Mouse (Mus musculus): ENCODE measurements around the gene Fam32a.
A peak's percentile ranks its signal among the peaks of the same experiment; 100 is the strongest.

Fam32a gene

DNA sequence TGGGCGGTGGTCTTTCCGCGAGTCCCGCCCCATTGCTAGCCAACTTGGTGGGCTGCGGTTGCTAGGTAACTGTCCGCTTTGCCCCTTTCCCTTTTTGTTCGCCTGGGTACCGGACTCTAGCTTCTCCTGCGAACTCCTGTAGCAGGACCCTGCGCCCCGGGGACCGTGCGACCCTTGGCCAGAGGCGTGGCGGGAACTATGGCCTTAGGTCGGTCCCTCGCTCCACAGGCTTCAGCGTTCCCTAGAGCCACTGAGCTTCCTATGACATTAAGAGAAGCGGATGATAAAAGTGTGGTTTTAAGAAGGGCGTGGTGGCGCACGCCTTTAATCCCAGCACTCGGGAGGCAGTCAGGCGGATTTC lies 20.9 kb downstream of the Fam32a start:
- DNase-seq (ENCODE audit: low spot score), result no peak

DNA sequence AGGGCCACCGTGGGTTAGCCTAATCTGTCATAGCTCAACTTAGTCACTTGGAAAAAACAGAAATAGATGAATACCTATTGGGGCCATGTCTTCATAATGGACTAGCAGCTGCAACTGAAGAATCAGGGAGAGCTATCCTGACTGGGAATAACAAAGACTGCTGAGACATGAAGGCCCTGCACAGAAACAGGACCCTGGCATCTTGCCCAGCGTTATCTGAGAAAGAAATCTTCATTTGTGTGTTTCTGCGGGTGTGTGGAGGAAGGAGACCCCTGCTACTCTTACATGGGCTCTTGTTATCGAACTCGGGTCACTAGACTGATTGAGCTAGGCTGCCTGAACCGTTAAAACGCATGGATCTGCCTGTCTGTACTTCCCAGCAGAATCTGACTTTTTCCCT lies 21.4 kb downstream of the Fam32a start:
- no peak for DNase-seq (ENCODE audit: low spot score)

DNA sequence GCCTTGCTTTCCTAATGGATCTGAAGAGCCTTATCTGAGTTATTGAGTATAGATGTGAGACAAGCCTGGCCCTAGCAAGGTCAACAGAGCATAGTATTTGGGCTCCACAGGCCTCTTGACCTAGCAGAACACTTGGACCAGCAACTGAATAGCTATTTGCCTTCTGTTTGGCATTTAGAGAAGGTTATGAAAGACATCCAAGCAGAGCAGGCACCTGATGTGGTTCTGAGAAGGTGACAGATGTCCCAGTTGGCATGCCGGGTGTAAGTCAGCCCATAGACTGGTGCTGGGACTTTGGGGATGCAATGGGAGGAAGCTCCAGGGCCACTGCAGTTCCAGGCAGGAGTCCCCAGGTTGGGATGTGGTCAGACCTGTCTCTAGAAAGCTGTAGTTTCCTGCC lies 22.7 kb downstream of the Fam32a start:
- no peak for DNase-seq (ENCODE audit: low spot score)

DNA sequence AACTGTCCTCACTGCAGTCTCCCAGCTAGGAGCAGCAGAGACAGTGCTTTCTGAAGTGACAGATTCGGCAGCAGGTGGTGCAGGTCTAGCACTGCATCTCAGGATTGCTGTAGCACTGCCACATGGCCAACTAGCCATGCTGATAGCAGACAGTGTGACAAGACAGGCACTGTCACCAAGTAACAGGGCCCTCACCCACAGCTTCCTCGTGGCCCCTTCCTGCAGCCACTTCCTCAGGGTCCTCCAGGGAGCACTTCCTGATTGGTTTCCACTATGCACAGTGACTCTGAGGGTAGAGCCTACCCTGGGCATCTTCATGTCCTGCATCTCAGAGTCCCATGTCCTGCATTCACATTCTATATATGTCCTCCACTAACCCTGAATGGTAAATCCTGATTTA lies 25.1 kb downstream of the Fam32a start:
- DNase-seq (ENCODE audit: low spot score), result no peak

DNA sequence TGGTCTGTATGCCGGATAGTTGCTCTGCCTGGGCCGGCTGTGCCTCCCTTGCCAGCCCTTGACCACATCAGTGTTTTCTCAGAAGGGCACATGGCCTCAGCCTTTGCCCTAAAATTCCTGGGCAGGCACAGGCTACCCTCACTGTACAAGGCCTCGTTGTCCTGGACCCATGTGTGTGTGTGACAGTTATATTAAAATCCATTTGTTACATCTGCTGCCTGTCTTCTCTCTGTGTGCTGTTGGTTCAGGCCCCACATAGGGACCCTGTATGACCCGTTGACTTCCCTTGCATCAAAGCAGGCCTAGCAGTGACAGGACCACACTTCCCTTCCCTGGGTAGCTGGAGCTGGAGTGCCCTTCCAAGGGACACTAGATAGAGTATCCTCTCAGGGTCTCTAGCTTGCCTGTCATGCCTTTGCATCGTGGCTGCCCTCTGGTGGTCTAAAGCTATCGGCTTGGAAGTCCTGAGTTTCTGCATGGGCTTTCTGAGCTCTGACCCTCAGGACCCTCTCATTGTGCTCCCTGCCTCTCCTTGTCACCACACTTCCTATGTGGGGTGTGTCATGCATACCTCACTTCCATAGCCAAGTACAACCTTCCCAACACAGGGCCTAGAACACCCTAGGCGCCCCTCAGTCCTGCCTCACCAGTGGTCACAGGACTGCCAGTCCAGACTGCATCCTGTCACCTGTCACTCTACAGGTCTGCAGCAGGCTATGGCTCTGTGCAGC lies 37.8 kb downstream of the Fam32a start:
- no peak for DNase-seq (ENCODE audit: low spot score)

DNA sequence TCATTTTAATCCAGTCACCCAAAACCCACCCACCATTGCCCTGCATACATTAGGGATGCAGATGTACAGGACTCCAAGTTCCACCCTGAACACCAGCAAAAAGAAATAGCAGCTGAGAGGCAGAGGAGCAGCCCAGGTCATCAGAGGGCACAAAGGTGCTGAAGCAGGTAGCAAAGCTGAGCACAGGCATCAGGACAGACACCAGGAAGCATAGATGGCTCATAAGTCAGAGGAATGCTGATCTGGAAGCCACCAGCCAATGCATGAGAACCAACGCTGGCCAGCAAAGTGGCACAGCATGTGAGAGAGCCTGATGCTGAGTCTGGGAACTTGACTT lies 38.3 kb downstream of the Fam32a start:
- DNase-seq (ENCODE audit: low spot score), result no peak

DNA sequence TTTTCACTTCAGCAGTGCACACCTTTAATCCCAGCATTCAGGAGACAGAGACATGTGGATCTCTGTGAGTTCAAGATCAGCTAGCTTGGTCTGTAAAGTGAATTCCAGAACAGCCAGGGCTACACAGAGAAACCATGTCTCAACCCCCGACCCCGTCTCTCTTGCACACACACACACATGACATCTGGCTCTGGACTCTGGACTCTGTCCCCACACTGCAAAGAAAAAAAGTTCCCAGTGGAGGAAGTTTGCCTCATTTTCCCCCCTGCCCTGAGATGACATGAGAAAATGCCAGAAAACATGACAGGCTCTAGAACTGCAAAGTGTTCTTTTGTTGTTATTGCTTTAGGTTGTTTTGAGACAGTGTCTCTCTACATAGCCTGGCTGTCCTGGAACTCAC lies 40.3 kb downstream of the Fam32a start:
- no peak for DNase-seq (ENCODE audit: low spot score)

DNA sequence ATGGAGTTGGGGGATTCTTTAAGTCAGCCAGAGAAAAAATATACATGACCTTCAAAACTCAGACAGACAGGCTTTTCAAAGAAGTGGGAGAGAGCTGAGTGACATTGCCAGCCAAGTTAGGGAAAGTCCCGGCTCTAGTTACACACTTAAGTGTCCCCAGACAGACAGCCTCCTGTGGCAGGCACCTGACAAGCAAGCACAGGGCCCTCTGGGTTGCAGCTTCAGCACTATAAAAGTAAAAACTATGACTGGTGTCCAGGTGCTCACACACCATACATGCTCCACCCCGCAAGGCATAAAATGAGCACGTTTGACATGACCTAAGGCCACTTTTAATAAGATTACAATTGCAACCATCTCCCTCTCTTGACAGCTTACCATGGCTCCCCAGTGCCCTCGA lies 41.1 kb downstream of the Fam32a start:
- no peak for DNase-seq (ENCODE audit: low spot score)

DNA sequence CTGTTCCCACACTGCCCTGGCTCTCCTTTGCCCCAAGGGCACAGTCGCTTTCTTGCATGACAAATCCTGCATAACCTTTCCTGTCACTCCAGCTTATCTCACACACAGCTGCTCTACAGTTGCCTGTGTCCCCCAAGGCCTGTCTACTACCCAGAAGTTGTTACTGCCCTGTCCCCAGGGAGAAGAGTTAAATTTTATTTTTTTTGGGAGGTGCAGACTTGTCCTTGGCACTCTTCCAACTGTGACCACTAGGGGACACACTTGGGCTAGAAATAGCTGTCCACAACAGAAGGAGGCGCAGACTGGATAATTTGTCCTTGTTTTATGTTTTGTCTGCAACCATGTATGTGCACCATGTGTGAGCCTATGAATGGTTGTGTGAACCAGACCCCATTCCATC lies 41.5 kb downstream of the Fam32a start:
- DNase-seq (ENCODE audit: low spot score), result no peak

DNA sequence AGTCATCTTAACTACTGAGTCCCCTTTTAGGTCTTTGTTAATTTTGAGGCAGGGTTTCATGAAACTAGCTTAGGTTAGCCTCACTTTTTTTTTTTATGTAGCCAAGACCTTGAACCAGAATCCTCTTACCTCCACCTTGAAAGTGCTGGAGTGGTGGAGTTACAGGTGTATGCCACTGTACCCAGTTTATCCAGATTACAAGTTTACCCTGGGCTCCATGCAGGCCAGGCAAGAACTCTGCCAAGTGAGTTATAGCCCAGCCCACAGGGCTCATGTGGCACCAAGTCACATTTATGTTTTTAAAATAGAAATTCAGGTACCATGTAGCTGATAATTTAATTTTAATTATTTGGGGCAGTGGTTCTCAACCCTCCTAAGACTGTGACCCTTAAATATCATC lies 41.9 kb downstream of the Fam32a start:
- DNase-seq (ENCODE audit: low spot score), result no peak

DNA sequence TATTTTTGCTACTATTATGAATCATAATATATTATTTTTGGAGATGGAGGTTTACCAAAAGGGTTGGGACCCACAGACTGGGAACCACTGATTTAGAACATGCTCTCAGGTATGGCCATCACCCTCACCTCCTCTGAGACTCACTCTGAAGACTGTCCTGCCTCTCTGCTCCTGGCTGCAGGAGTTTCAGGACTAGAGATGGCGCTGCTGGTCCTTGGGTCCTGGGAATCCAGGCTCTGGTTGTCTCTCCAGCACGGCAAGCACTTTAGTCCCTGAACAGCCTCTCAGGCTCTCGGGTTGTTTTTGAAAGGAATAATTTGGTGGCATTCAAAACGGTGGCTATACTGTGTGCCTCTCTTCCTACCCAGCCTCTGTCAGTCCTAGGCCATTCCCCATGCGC lies 42.3 kb downstream of the Fam32a start:
- no peak for DNase-seq (ENCODE audit: low spot score)

DNA sequence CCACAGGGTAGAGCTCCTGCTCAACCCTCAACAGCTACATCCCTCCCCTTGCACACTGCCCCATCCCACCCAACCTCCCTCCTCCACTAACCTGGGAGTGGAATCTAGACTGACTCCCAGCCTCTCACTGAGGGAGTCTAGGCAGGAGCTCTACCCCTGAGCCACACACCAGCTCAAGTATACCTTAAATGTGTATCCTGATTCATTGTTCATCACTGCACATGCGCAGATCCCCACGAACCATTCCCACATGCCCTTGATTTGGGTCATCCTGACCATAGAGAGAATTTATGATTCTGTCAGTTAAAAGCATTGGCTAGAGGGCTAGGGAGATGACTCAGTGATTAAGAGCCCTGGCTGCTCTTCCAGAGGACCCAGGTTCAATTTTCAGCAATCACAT lies 43.2 kb downstream of the Fam32a start:
- DNase-seq (ENCODE audit: low spot score), result no peak

DNA sequence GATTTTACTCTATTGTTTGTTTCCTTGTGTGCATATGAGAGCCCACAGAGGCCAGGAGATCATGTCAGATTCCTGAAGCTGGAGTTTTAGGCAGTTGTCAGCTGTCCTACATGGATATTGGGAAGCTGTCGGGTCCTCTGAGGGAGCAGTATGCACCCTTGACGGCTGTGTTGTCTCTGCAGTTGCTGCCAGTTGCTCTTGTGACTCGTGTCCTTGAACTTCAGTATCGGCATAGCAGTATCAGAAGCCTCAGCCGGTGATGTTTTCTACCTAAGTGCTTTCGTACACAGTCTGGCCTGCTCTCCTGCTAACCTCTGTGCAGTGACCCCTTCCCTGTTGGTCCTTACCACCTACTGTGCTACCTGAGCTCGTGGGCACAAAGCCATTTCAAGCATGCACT lies 43.9 kb downstream of the Fam32a start:
- no peak for DNase-seq (ENCODE audit: low spot score)

DNA sequence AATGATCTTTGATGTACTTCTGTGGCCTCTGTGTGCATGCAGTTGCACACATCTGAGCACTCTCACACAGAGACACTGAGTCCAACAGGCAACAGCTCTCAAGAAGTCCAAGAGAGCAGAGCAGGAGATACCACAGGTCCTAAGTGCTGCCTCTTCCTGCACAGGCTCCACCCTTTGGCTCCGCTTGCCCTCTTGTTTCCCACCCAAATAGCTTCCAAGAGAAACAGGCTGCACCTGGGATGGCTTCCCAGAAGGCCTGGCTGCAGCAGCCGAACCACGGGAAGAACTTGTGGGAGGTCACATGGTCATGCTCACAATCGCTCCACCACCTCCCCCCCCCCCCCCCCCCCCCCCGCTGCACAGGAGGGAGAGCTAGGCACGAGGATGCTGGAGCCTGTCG lies 45.8 kb downstream of the Fam32a start:
- DNase-seq (ENCODE audit: low spot score), result no peak

DNA sequence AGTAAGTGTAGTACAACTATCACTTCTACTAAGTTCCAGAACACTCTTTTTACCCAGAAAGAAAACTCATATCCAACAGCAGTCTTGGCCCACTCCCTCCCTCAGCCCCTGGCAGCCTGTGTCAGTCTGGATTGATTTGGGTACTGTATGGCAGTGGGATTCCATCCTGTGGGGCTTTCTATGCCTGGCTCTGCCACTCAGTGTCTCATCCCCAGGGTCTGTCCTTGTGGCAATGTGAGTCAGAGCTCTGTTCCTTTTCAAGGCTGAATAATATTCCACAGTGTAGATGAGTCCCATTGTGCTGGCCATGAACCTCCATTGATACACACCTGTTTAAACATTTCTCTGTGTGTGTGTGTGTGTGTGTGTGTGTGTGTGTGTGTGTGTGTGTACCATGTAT lies 47.1 kb downstream of the Fam32a start:
- DNase-seq (ENCODE audit: low spot score), result no peak

DNA sequence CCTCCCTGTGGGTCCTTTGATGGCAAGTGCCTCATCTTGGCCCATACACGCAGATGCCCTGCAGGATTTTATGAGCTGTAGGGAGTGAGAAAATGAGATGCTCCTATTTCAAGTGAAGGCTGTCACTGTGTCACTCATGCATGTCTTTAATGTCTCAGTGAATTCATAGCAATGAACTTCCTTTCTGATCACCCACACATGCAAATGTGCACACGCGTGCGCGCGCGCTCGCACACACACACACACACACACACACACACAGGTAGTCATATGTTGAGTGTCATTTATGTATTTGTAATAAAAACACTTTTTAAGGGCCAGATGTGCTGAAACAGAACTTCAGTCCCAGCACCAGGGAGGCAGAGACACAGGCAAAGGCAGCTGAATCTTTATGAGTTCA lies 47.6 kb downstream of the Fam32a start:
- no peak for DNase-seq (ENCODE audit: low spot score)

DNA sequence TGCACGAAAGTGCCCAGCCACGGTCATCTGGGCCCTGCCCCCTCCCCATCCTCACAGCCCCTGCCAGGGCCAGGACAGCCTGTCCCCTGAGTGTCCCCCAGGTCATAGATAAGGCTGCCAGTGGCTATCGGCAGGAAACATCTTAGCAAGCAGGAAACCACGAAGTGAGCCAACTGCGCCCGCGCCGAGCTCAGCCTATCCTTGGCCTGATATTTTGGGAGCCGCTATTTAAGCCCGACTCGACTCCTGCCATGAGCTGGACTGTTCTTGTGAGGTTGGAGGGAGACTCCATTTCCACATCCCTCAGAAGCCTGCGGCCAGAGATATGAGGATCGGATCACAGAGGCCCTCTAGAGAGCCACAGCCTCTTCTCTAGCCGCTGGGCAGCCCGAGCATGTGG lies 48.8 kb downstream of the Fam32a start:
- no peak for DNase-seq (ENCODE audit: low spot score)

DNA sequence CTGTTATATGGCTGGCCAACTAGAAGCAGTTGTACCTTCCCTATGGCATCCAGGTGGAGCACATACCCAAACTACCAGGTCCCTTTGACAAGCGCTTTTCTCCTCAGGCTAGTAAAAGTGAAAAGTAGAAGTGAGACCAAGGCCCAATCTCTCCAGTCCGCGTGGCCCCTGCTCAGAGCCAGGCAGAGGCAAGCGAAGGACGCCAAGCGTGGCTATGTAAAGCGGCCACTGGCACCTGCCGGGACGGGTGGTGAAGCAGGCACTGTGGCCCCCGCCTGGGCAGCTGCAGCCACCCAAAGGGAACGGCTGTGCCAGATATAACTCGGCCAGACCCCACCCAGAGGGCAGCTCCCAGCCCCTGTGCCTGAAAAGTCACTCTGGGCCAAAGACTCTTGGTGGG lies 51.1 kb downstream of the Fam32a start:
- DNase-seq (ENCODE audit: low spot score), result no peak

DNA sequence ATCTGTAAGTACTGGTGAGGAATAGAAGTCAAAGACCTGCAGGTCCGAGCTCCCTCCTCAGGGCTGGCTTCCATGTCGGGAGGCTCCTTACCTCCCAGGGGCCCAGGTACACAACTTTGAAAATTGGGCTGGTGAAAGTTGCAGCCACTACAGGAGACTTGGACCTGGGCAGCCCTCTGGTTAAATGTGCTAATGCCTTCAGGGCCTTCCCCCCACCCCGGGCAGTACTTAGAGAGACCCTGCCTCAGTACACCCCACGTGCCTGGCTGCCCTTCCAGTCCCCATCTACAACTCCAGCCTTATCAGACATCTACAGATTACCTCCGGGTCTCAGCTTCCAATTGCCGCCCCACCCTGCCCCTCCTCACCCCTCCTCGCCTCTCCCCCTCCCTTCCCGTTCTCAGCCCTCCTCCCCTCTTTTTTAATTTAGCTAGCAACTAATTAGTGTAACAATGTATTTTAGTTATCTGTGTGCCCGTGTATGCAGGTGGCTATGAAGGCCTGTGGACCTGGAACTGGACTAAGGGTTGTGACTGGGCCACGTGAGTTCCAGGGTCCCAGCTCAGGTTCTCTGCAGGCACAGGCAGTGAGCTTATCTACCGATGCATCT lies 51.6 kb downstream of the Fam32a start:
- no peak for DNase-seq (ENCODE audit: low spot score)

DNA sequence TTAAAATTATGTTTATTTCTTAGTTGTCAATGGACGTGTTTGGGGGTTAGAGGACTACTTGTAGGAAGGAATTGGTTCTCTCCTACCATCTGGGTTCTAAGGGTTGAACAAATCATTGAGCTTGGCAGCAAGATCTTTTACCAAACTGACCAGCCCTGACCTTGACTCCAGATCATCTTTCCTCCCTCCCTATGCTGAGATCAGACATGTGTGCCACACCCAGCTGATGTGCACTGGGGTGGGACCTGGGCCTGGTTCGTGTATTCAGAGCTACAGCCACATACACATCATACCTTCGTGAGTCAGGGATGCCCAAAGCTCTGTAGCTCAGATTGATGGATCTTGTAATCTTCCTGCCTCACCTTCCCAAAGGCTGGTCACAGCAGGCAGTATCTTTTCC lies 52.2 kb downstream of the Fam32a start:
- DNase-seq (ENCODE audit: low spot score), result no peak

DNA sequence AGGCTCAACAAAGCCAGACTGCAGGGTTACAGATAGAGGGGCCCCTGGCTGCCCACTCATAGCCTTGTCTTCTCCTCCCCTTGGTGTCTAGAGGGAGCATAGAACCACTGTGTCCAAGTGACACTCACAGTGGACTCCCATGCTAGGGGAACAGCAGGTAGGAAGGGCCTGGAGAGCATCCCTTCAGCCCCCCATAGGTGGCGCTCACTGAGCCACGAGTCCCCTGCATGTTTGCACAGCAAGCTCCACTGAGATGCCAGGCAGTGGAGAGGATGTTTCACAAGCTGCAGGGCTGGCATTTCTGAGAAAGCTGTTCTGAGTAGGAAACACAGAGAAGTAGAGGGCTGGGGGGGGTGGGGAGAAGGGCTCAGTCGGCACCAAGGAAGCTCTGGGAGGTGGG lies 52.8 kb downstream of the Fam32a start:
- peak; percentile 32 for DNase-seq (ENCODE audit: low spot score)

DNA sequence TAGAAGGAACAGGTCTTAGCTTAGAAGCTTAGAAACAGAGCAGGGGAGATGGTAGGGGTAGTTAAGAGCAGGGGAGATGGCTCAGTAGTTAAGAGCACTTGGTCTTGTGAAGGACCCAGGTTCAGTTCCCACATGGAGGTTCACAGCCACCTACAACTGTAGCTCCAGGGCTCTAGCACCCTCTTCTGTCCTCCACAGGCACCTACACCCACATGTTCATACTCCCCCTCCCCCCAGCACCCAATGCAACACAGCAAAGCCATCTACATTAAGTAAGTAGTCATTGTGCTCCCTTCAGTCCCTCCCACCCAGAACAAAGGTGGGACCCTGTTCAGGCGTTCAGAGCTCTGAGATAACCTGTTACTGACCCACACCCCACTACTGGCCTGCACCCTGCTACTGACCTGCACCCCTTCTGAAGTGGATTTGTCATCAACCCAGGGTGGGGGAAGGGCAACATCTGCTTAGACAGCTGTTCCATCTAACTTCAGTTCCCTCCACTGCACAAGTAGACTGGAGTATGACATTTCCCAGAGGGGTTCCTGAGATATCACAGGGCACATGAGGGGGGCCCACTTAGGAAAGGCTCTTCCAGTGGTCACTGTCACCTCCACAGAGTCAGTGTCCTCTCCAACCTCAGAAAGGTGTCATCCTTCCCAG lies 53.7 kb downstream of the Fam32a start:
- DNase-seq (ENCODE audit: low spot score), result no peak

DNA sequence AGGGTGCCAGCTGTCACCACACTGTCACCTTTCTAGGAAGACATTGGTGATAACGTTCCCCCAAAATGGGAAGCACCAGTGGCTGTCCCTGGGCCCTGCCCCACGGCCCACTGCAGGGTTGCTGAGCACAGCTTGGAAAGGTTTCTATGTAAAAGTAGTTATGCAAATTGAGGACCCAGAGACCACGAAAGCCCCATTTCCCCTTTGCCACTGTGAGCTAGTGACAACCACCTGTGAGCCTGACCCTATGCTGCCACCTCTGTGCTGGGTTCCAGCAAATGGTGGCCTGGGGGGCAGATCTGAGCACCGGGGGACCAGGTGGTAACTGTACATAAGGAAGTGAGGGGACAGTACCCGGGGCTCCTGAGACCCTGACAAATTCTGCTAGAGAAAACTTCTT lies 54.3 kb downstream of the Fam32a start:
- DNase-seq (ENCODE audit: low spot score), result no peak

Data from ovary, postnatal 10 days (tissue).